Mouse (Mus musculus) T-helper 1 cell (primary cell): ENCODE results near the gene Ccnb3.
"Not testable (repeated sequence)": the region's sequence is repeated elsewhere in the genome, so short reads cannot be mapped to it uniquely, and the experiment has no call there.

Experiments
- in situ Hi-C: fragments of 300-600 bp; cut with MboI, MseI; formaldehyde crosslinking; loops from one replicate; pipeline ENCODE4 v1.15.1; 2025; ENCODE audit warnings: high pct_unique_total_duplicates

The Ccnb3 gene

GRCm38 (mm10) chrX:7041519-7041918, at the start of gene Ccnb3:
Gene Ccnb3, minus strand, starts transcription at chrX:7041619.
- in situ Hi-C loops: no loop called here

- in situ Hi-C loops: no loop called here
Observed at GRCm38 (mm10) chrX:7090323-7090722, 48.9 kb upstream of the Ccnb3 start.

GRCm38 (mm10) chrX:7085878-7086277, 44.5 kb upstream of the Ccnb3 start:
- in situ Hi-C loops: no loop called here

- in situ Hi-C loops: no loop called here
Observed at GRCm38 (mm10) chrX:7079820-7080429, 38.5 kb upstream of the Ccnb3 start.

- in situ Hi-C loops: no loop called here
Observed at GRCm38 (mm10) chrX:7068002-7068401, 26.6 kb upstream of the Ccnb3 start.

- in situ Hi-C loops: no loop called here
Observed at GRCm38 (mm10) chrX:7067219-7067618, 25.8 kb upstream of the Ccnb3 start, which contains the start of gene Akap4. Gene Akap4, plus strand, starts transcription at chrX:7067519.

GRCm38 (mm10) chrX:7064109-7064508, 22.7 kb upstream of the Ccnb3 start:
- in situ Hi-C loops: no loop called here

GRCm38 (mm10) chrX:7057634-7058033, 16.2 kb upstream of the Ccnb3 start:
- in situ Hi-C loops: no loop called here

GRCm38 (mm10) chrX:7057056-7057455, 15.6 kb upstream of the Ccnb3 start:
- in situ Hi-C loops: no loop called here

- in situ Hi-C loops: not testable (repeated sequence)
Observed at GRCm38 (mm10) chrX:6983916-6984315, 57.5 kb downstream of the Ccnb3 start.

GRCm38 (mm10) chrX:6971956-6972355, 69.5 kb downstream of the Ccnb3 start:
- in situ Hi-C loops: no loop called here

- in situ Hi-C loops: no loop called here
Observed at GRCm38 (mm10) chrX:6968598-6968997, 72.8 kb downstream of the Ccnb3 start.
